Mouse (Mus musculus): ENCODE results near the gene Itgb5.

Itgb5 gene

GRCm38 (mm10) chr16:33879031-33879430 lies 49.6 kb downstream of the Itgb5 start:
- DNase-seq (ENCODE audit: low spot score): no peak

DNA sequence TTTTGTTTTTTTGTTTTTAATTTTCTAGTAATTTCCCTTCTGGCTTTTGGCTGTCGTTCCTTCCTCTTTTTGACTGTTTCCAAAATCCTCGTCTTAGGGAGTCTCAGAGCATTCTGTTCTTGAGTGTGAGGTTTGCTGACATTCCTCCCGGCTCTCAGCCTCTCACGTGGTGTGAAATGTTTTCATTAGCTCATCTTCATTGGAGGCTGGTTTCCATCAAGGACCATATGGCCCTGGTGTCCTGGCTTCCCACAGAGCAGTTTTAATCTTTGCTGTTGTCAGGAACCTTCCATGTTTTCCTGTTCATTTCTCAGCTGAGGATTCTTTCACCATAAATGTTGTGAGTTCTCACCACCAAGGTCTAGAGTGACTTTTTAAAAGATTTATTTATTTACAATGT lies 50.1 kb downstream of the Itgb5 start:
- no peak for DNase-seq (ENCODE audit: low spot score)

DNA sequence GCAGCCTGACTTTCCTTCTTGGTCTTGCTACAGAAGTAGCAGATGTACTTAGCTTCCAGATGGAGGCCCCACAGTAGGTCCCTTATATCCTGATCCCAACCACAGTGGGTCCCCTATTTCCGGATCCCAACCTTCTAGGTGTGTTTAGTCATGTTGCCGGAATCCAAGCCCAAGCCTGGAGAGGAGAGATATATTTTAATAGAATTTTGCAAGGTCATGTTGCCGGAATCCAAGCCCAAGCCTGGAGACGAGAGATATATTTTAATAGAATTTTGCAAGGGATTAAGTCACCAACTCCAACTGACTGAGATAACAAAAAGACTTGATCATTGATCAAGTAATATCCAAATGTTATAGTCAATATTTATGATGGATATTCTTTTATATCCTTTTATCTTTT lies 51.3 kb downstream of the Itgb5 start:
- no peak for DNase-seq (ENCODE audit: low spot score)

DNA sequence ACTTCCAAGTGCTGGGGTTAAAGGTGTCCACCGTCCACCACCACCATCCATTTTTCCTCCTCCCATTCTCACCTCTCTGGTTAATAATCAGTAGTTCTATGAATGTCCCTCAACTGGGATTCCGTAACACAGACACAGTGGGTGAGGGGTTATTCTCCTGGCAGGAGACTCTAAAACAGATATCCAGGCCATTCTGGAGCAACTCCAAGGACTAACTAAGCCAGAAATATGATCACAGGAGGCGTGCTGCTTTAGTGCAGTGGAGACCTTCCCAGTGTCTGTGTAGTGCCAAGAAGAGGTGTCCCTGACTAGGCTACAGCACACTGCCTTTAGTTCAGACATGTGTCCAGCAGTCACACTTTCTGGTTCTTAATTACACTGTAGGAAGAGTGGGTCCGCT lies 53.1 kb downstream of the Itgb5 start:
- DNase-seq (ENCODE audit: low spot score): no peak

GRCm38 (mm10) chr16:33883046-33883975 lies 53.8 kb downstream of the Itgb5 start:
- DNase-seq (ENCODE audit: low spot score): no peak

GRCm38 (mm10) chr16:33884201-33884600 lies 54.7 kb downstream of the Itgb5 start:
- DNase-seq (ENCODE audit: low spot score): no peak

GRCm38 (mm10) chr16:33885021-33885471 lies 55.6 kb downstream of the Itgb5 start:
- DNase-seq (ENCODE audit: low spot score): no peak

DNA sequence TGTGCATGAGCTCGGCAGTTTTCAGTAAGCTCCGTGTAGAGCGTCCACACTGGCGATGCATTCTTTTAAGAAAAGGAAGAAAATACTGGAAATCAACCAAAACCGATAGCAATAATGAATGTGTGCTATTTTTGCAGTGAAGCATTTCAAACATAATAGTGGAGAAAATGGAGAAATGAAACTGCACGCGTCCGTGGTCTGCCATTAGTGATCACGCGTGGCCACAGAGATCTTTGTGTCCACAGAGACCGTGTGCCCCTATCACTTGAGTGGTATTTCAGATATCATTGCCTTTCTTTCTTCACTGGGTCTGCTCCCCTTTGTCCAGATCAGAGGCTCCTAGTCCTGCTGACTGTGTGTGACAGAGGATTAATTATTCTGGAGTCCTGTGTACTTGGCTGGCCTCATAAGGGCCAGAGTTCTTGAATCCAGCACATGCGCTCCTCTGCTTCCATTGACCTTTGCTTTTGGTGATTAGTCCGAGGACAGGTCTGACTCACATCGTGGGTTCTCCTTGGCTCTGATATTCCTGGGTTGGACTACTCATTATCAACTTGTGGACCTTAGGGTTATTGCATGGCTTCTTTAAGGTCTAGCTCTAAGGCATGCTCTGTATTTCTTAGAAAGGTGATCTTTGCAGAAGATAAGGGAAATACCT lies 56.3 kb downstream of the Itgb5 start:
- DNase-seq (ENCODE audit: low spot score): no peak

GRCm38 (mm10) chr16:33886665-33887064 lies 57.2 kb downstream of the Itgb5 start:
- no peak for DNase-seq (ENCODE audit: low spot score)

- DNase-seq (ENCODE audit: low spot score): no peak
Measured at GRCm38 (mm10) chr16:33887981-33888380, 58.5 kb downstream of the Itgb5 start.

DNA sequence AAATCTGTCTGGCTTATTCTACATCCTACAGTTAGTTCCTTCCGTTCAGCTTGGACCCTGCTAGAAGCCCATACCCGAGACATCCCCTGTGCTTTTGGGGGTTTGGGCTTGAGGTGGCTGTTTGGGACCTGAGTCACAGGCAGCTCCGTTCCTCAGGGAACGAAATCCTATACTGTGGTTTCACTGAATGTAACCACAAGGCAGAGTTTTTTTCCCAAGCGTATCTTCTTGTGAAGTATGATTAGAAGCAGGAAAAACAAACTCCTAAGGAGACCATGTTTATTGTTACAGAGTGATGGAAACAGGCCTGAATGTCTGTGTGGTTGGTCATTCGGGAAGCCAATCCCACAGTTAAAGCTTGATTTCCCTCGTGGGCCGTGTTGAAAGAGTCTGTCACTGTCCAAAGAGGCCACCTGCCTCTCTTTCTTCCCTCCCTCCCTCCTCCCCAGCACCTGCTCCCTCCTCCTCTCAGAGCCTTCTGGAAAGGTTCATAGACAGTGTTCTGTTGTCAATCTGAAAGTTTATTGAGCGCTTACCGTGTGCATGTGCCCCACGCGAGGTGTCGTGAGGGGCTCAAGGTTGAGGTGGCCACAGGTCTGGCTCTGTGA lies 59.6 kb downstream of the Itgb5 start:
- DNase-seq (ENCODE audit: low spot score): no peak

- DNase-seq (ENCODE audit: low spot score): no peak
Measured at GRCm38 (mm10) chr16:33891099-33891498, 61.6 kb downstream of the Itgb5 start.

DNA sequence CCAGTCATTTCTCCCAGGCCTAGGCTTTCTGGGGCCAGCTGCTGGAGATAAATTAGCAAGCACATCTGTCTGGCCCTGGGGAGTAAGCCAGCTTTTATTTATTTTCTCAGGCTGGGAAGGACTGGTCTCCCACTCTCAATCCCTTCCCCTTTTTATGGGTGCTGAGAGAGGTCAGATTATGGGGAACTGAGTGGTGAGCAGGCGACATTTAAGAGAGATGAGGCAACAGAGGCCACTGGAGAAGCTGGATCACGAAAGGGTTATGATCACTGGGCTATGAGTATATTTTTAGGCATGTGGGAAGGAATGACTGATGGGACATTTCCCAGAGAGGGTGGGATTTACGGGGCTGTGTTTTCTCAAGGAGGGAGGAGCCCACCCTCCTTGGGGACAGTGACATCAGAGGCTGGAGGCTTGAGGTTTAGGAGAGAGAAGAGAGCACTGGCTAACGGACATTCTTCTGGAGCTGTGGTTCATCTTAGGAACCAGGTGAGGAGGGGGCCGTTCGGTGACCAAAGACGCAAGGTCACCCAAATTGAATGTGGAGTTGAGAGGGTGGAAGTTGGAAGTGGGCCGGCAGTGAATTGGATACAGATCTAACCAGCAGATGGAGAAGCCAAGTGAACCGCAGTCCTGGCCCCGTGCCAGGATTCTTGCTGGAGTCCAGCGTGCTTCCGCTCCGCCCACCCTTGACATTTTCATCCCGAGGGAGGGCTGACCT lies 62.3 kb downstream of the Itgb5 start:
- DNase-seq (ENCODE audit: low spot score): no peak

DNA sequence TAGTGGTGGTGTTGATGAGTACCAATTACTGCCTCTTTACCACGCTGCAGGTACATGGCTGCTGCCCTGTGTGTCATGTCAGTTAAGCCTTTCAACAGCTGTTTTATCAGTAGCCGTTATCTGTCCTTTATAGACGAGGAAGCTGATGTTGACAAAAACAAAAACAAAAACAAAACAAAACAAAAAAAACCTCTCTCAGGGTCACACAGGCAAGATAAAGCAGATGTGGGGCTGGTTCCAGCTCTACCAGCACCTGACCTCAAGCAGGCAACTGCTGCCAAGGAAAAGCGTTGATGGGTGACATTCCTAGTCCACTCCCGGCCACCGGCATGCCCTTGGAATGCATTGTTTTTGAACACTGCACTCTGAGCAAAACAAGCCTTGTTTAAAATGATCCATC lies 63.1 kb downstream of the Itgb5 start:
- DNase-seq (ENCODE audit: low spot score): no peak

DNA sequence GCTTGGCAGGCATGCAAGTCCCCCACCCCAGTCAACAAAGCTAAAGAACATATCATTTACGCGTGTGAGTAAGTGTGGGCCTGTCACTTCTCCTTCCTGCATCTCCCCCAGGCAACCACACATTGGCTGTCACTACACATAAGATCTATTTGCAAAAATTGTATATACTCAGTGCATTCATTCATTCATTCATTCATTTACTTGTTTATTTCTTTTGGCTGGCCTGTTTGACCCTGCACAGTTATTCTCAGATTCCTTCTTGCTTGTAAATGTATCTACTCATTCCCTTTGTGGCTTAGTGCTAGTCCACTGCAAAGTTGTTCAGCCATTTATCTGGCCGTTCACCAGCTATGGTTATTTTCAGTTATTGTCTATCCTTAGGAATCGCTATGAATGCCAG lies 64.3 kb downstream of the Itgb5 start:
- DNase-seq (ENCODE audit: low spot score): no peak

DNA sequence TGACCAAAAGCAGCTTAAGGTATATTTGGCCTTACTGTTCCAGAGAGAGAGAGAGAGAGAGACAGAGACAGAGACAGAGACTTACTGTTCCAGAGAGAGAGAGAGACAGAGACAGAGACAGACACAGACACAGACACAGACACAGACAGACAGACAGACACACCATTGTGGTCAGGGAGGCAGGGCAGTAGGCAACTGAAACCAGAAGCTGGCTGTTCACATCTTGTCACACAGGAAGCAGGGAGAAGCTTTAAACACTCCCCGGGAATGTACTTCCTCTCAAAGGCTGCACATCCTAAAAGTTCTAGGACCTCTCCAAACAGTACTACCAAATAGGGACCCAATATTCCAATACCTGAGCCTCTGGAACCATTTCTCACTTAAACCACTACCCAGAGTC lies 65.0 kb downstream of the Itgb5 start:
- no peak for DNase-seq (ENCODE audit: low spot score)

- DNase-seq (ENCODE audit: low spot score): no peak
Measured at GRCm38 (mm10) chr16:33895690-33896089, 66.2 kb downstream of the Itgb5 start.

GRCm38 (mm10) chr16:33896801-33897200 lies 67.3 kb downstream of the Itgb5 start:
- no peak for DNase-seq (ENCODE audit: low spot score)

DNA sequence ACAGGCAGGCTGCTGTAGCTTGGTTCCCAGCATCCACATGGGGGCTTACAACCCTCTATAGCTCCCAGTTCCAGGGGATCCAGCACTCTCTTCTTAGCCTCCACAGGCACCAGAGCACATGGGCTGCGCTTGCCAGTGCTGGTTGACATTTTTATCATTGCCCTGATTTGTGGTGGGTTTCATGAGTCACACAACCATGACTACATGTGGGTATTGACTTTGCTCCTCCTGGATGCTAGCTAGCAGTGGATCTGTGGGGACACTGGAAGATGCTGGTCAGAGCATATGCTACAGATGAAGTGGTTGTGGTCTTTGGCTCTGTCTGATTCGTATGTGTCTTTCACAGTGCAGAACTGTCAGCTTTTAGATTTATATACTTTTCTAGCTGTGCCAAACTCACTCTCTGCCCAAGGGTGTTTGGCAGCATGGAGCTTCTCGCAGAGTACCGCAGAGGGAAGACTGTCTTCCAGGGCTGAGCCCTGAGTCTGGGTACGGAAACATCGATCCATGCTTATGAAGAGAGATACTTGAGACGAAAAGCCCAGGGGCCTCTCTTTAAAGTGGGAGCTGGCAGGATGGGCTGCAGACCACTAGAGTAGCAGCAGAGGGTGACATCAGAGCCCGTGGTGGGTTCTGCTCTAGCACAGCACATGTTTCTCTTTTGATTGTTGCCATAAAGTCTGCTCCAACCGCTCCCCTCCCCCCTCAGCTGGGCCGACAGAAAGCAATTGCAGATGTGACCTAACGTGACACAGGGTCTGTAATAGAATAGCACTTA lies 74.4 kb downstream of the Itgb5 start:
- DNase-seq (ENCODE audit: low spot score): no peak

GRCm38 (mm10) chr16:33904553-33904952 lies 75.1 kb downstream of the Itgb5 start:
- no peak for DNase-seq (ENCODE audit: low spot score)

GRCm38 (mm10) chr16:33908239-33908638 lies 78.8 kb downstream of the Itgb5 start:
- no peak for DNase-seq (ENCODE audit: low spot score)
